Mouse (Mus musculus): ENCODE measurements at regions not wholly inside any gene's neighbourhood (a gene's known extent, or its start where the extent isn't known, plus 50 kb on each side); places are given as distances from the start of the nearest gene placed in this dataset.

- TF ChIP-seq CTCF (IDR thresholded peaks at IDR 0.05; ENCODE audit: low read depth) (no peak), EP300 (optimal IDR thresholded peaks at IDR 0.05) (no peak)
Measured at GRCm38 (mm10) chr12:25220780-25221106, 123.8 kb upstream of the Id2 start.

Measured in stomach, postnatal 0 days (tissue).